Mouse (Mus musculus): ENCODE results near the gene Cmtm7.

- no peak for TF ChIP-seq GATA1 (IDR thresholded peaks at IDR 0.05; ENCODE audit: low read length)
- TF ChIP-seq TAL1 (IDR thresholded peaks at IDR 0.05; ENCODE audit: low read length) = no peak
Measured at GRCm38 (mm10) chr9:114808671-114809070, 27.0 kb upstream of the Cmtm7 start.
